8 mouse cellular contexts compared by ENCODE assay signal in genomic region chr9:72530237-72530636, GRCm38 (mm10). TPM values are rescaled to one million over a fixed set of nuclear protein-coding genes. Genes with fewer than 3 reads are reported as not detected.
DNase-seq lines count a peak whose midpoint lies in the region; ATAC-seq and TF ChIP-seq lines count a peak whose summit lies in the region.

No protein-coding gene starts in this region.

- peak overlapping the region; percentile 69; the same call in 1 of the 2 replicates for H3K4me2 ChIP-seq in forebrain, embryonic 13.5 days
- H3K4me2 ChIP-seq in lung, embryonic 15.5 days = peak overlapping the region; percentile 78

- peaks cover 23% of the 10 kb centered on the region for H3K4me1 ChIP-seq in G1E (ENCODE audit: insufficient read depth, low read depth, low read length)
- peaks cover 20% of the 10 kb centered on the region for H3K4me1 ChIP-seq in forebrain, embryonic 13.5 days
- peaks cover 12% of the 10 kb centered on the region for H3K4me1 ChIP-seq in lung, embryonic 15.5 days

- no peak overlapping the region for H3K9ac ChIP-seq in forebrain, embryonic 13.5 days
- H3K9ac ChIP-seq in lung, embryonic 15.5 days = no peak overlapping the region

- no peak overlapping the region; the same call in 1 of the 2 replicates for H3K4me3 ChIP-seq in G1E (ENCODE audit: low read depth, low read length)
- H3K4me3 ChIP-seq in forebrain, embryonic 13.5 days = no peak overlapping the region
- no peak overlapping the region for H3K4me3 ChIP-seq in lung, embryonic 15.5 days

- intact Hi-C loops in heart, postnatal 10 days (cut with DNase I) = loop anchor here (5.0 kb wide), 2 partner anchors 73 to 142 kb away; no protein-coding TSS in a partner anchor

- peak overlapping the region; percentile 100; the same call in 1 of the 2 replicates for H3K27ac ChIP-seq in forebrain, embryonic 13.5 days
- peak overlapping the region; percentile 100; the same call in 1 of the 2 replicates for H3K27ac ChIP-seq in lung, embryonic 15.5 days

- under 1% methylated on average over 12 of the region's 12 CpGs for WGBS in forebrain, embryonic 13.5 days
- WGBS in lung, embryonic 15.5 days = under 1% methylated on average over 12 of the region's 12 CpGs

- H3K27me3 ChIP-seq in G1E (ENCODE audit: insufficient read depth, low read length) = no peaks in the 10 kb centered on the region
- H3K27me3 ChIP-seq in forebrain, embryonic 13.5 days = no peaks in the 10 kb centered on the region
- H3K27me3 ChIP-seq in lung, embryonic 15.5 days = no peaks in the 10 kb centered on the region

- peaks cover 4% of the 10 kb centered on the region for H3K36me3 ChIP-seq in G1E (replicated peaks)
- H3K36me3 ChIP-seq in forebrain, embryonic 13.5 days (ENCODE audit: poor library complexity, severe bottlenecking) = no peaks in the 10 kb centered on the region
- no peaks in the 10 kb centered on the region for H3K36me3 ChIP-seq in lung, embryonic 15.5 days

- no peaks in the 10 kb centered on the region for H3K9me3 ChIP-seq in G1E (replicated peaks)
- no peaks in the 10 kb centered on the region for H3K9me3 ChIP-seq in forebrain, embryonic 13.5 days (replicated peaks)
- no peaks in the 10 kb centered on the region for H3K9me3 ChIP-seq in lung, embryonic 15.5 days

- ATAC-seq in G1E (ENCODE audit: extremely low read depth, insufficient number of reproducible peaks, low FRiP score, poor library complexity, severe bottlenecking) = peak; percentile 67
- ATAC-seq in forebrain, embryonic 13.5 days = no peak
- no peak for ATAC-seq in lung, embryonic 15.5 days (ENCODE audit: borderline replicate concordance, extremely low read depth, low FRiP score, low TSS enrichment)

- peak; percentile 95 for TF ChIP-seq CTCF in G1E (IDR thresholded peaks at IDR 0.05; ENCODE audit: low read depth, low read length)

- peak; percentile 37 for DNase-seq in G1E (ENCODE audit: low spot score)
- DNase-seq in c-Kit-positive CD71-positive TER-119-positive erythroid progenitor cells, embryonic 14.5 days (ENCODE audit: low spot score) = peak; percentile 95
- peak; percentile 89 to 93 for DNase-seq in heart, postnatal 10 days
- DNase-seq in layer of hippocampus, adult 9-10 months (ENCODE audit: low spot score) = peak; percentile 80
- DNase-seq in ovary, postnatal 10 days (ENCODE audit: low spot score) = peak; percentile 43
- peak; percentile 97 for DNase-seq in thymus, postnatal 0 days (ENCODE audit: low spot score)

RNA-seq across cellular contexts. Expression of gene Rfx7, which starts 1.8 kb away (rescaled TPM):
- 145 and 161 TPM in 2 replicates for total RNA-seq in G1E (2014; fragmentation: Nextera tagmentation)
- 25.8 and 29.2 TPM in 2 replicates for total RNA-seq in G1E (2017)
- polyA plus RNA-seq in G1E (2012) = 31.4 and 34.8 TPM in 2 replicates
- polyA plus RNA-seq in forebrain, embryonic 13.5 days (2015; fragmentation: Nextera tagmentation; extraction: Ambion mirVana) = 16.2 and 18.5 TPM in 2 replicates
- 10 to 100 TPM; 15.3 to 16.5 TPM for total RNA-seq in heart, postnatal 10 days (2021)
- 9.0 TPM in 2 replicates for polyA plus RNA-seq in lung, embryonic 15.5 days (2015; fragmentation: Nextera tagmentation; extraction: Ambion mirVana)
- 13.0 and 16.9 TPM in 2 replicates for polyA plus RNA-seq in thymus, postnatal 0 days (2015; fragmentation: Nextera tagmentation; extraction: Ambion mirVana)

RNA-seq across cellular contexts. Expression of gene Tex9, which starts 38.2 kb away (rescaled TPM):
- 157 and 164 TPM in 2 replicates for total RNA-seq in G1E (2014; fragmentation: Nextera tagmentation)
- 86.8 and 124 TPM in 2 replicates for total RNA-seq in G1E (2017)
- 24.6 and 31.0 TPM in 2 replicates for polyA plus RNA-seq in G1E (2012)
- polyA plus RNA-seq in forebrain, embryonic 13.5 days (2015; fragmentation: Nextera tagmentation; extraction: Ambion mirVana) = 62.0 and 65.6 TPM in 2 replicates
- 1 to 10 TPM; 4.2 to 4.7 TPM for total RNA-seq in heart, postnatal 10 days (2021)
- 24.8 and 26.3 TPM in 2 replicates for polyA plus RNA-seq in lung, embryonic 15.5 days (2015; fragmentation: Nextera tagmentation; extraction: Ambion mirVana)
- 30.4 and 32.3 TPM in 2 replicates for polyA plus RNA-seq in thymus, postnatal 0 days (2015; fragmentation: Nextera tagmentation; extraction: Ambion mirVana)

Comparison
In these comparisons a context has a peak if more than half of its experiments do, and no peak if none do; other contexts are left out.
1. DNase-seq: peak in every context shown above with its lines; median percentile 97 in thymus, postnatal 0 days; 95 in c-Kit-positive CD71-positive TER-119-positive erythroid progenitor cells, embryonic 14.5 days; 91 in heart, postnatal 10 days; 80 in layer of hippocampus, adult 9-10 months; 43 in ovary, postnatal 10 days; 37 in G1E.